Mouse (Mus musculus) myocyte (in vitro differentiated cells): Measurements from ENCODE around the gene Foxo3. TPM values are rescaled to one million over a fixed set of nuclear protein-coding genes. Genes with fewer than 3 reads are reported as not detected.

ENCODE experiments used
- H3K27me3 ChIP-seq: one replicate; pipeline ENCODE4 v1.6.1; 2011; ENCODE audit not compliant: control insufficient read depth, insufficient read depth, insufficient read length
- H3K36me3 ChIP-seq: one replicate; pipeline ENCODE4 v1.6.1; 2011; ENCODE audit not compliant: control insufficient read depth, insufficient read depth
- H3K4me2 ChIP-seq: one replicate; pipeline ENCODE4 v1.6.1; 2011; ENCODE audit warnings: low read depth, control low read depth
- H3K4me3 ChIP-seq: one replicate; pipeline ENCODE4 v1.5.1; 2011; ENCODE audit warnings: mild to moderate bottlenecking, control low read depth, moderate library complexity
- H3K79me2 ChIP-seq: one replicate; pipeline ENCODE4 v1.6.1; 2011; ENCODE audit not compliant: control insufficient read depth, insufficient read depth
- H3ac ChIP-seq: one replicate; pipeline ENCODE4 v1.6.1; 2011; ENCODE audit not compliant: control insufficient read depth, insufficient read length
- CEBPB ChIP-seq: IDR thresholded peaks from 2 replicates; pipeline ENCODE4 v1.6.1; 2011; ENCODE audit warnings: mild to moderate bottlenecking, moderate library complexity; ENCODE audit not compliant: poor library complexity, insufficient read depth, severe bottlenecking
- E2F4 ChIP-seq: IDR thresholded peaks from one replicate; pipeline ENCODE4 v1.6.1; 2011; ENCODE audit warnings: mild to moderate bottlenecking, control low read depth, moderate library complexity; ENCODE audit not compliant: insufficient read depth
- MAX ChIP-seq: IDR thresholded peaks from one replicate; pipeline ENCODE4 v1.6.1; 2011; ENCODE audit warnings: low read depth, mild to moderate bottlenecking, control low read depth
- MYOD1 ChIP-seq, 3 experiments: IDR thresholded peaks; one replicate each; pipeline ENCODE4 v1.6.1; 2011; ENCODE audit warnings: control low read depth in 2 of 3, low read depth in 2 of 3, mild to moderate bottlenecking in 2 of 3, moderate library complexity in 1 of 3; ENCODE audit not compliant: insufficient read length in 2 of 3, control insufficient read depth in 1 of 3
- MYOG ChIP-seq, 3 experiments: IDR thresholded peaks; one replicate each; pipeline ENCODE4 v1.6.1; 2011; ENCODE audit warnings: control low read depth in 2 of 3, low read depth in 2 of 3, mild to moderate bottlenecking in 2 of 3; ENCODE audit not compliant: insufficient read length in 2 of 3, control insufficient read depth in 1 of 3, insufficient read depth in 1 of 3
- POLR2A ChIP-seq: IDR thresholded peaks from one replicate; pipeline ENCODE4 v1.6.1; 2011; ENCODE audit warnings: low read depth, mild to moderate bottlenecking, control low read depth, moderate library complexity; ENCODE audit not compliant: insufficient read length
- POLR2AphosphoS2 ChIP-seq: IDR thresholded peaks from one replicate; pipeline ENCODE4 v1.6.1; 2011; ENCODE audit warnings: low read depth, control low read depth; ENCODE audit not compliant: insufficient read length
- REST ChIP-seq: IDR thresholded peaks from one replicate; pipeline ENCODE4 v1.6.1; 2011; ENCODE audit warnings: mild to moderate bottlenecking, control low read depth, moderate library complexity; ENCODE audit not compliant: insufficient read depth, insufficient read length
- SRF ChIP-seq: IDR thresholded peaks from one replicate; pipeline ENCODE4 v1.6.1; 2011; ENCODE audit warnings: low read depth; ENCODE audit not compliant: control insufficient read depth, insufficient read length
- TCF12 ChIP-seq: IDR thresholded peaks from one replicate; pipeline ENCODE4 v1.6.1; 2011; ENCODE audit warnings: mild to moderate bottlenecking, control low read depth; ENCODE audit not compliant: poor library complexity, insufficient read depth, severe bottlenecking
- TCF3 ChIP-seq: IDR thresholded peaks from one replicate; pipeline ENCODE4 v1.6.1; 2011; ENCODE audit warnings: low read depth, control low read depth; ENCODE audit not compliant: insufficient read length
- USF1 ChIP-seq: IDR thresholded peaks from one replicate; pipeline ENCODE4 v1.6.1; 2011; ENCODE audit warnings: low read depth, mild to moderate bottlenecking, control low read depth, moderate library complexity
- polyA plus RNA-seq: library from polyadenylated mRNA; unstranded; fragments of >200 nt; fragmentation: generic; extraction: Trizol; gene quantifications from one replicate; pipeline ENCODE4 v1.2.1, GENCODE M21; 2012; ENCODE audit warnings: missing spikeins

The Foxo3 gene
- polyA plus RNA-seq, 1 experiment, result 11.2 TPM

- Histone ChIP-seq H3K79me2 (no peaks in the 10 kb centered on the region), H3K4me3 (no peak overlapping the region), H3K4me2 (no peak overlapping the region), H3ac (no peak overlapping the region), H3K27me3 (no peaks in the 10 kb centered on the region), H3K36me3 (no peaks in the 10 kb centered on the region)
- TF ChIP-seq POLR2A (no peak), TCF3 (no peak), USF1 (no peak), CEBPB (no peak), E2F4 (no peak), SRF (no peak), REST (no peak), MYOD1 (IDR thresholded peaks at IDR 0.05; ENCODE audit: control insufficient read depth in 1 of 3, insufficient read length in 2 of 3, low read depth in 2 of 3) (no peak), TCF12 (no peak), MAX (no peak), POLR2AphosphoS2 (no peak), MYOG (IDR thresholded peaks at IDR 0.05; ENCODE audit: control insufficient read depth in 1 of 3, insufficient read depth in 1 of 3, insufficient read length in 2 of 3, low read depth in 2 of 3) (no peak)
These were observed 36.0 kb upstream of the Foxo3 start for GRCm38 (mm10) chr10:42312557-42312956.

GRCm38 (mm10) chr10:42308687-42308987 is 32.1 kb upstream of the Foxo3 start:
- Histone ChIP-seq H3K27me3 (no peaks in the 10 kb centered on the region), H3K4me2 (no peak overlapping the region), H3K4me3 (no peak overlapping the region), H3ac (no peak overlapping the region), H3K36me3 (no peaks in the 10 kb centered on the region), H3K79me2 (no peaks in the 10 kb centered on the region)
- no peak for TF ChIP-seq E2F4

GRCm38 (mm10) chr10:42307980-42308686 is 31.6 kb upstream of the Foxo3 start:
- Histone ChIP-seq H3K36me3 (no peaks in the 10 kb centered on the region), H3K4me2 (peak overlapping the region; percentile 16), H3K27me3 (no peaks in the 10 kb centered on the region), H3ac (no peak overlapping the region), H3K4me3 (no peak overlapping the region), H3K79me2 (no peaks in the 10 kb centered on the region)
- TF ChIP-seq E2F4 (no peak), MAX (no peak), CEBPB (no peak), MYOD1 (IDR thresholded peaks at IDR 0.05; ENCODE audit: control insufficient read depth in 1 of 3, insufficient read length in 2 of 3, low read depth in 2 of 3) (no peak)

GRCm38 (mm10) chr10:42306422-42306821 is 29.9 kb upstream of the Foxo3 start:
- no peak overlapping the region for H3K4me3 ChIP-seq
- H3K27me3 ChIP-seq, result no peaks in the 10 kb centered on the region
- no peak overlapping the region for H3ac ChIP-seq
- H3K79me2 ChIP-seq, result no peaks in the 10 kb centered on the region
- TF ChIP-seq USF1 (no peak), TCF12 (no peak), MAX (no peak), MYOG (IDR thresholded peaks at IDR 0.05; ENCODE audit: control insufficient read depth in 1 of 3, insufficient read depth in 1 of 3, insufficient read length in 2 of 3, low read depth in 2 of 3) (no peak), E2F4 (no peak), MYOD1 (IDR thresholded peaks at IDR 0.05; ENCODE audit: control insufficient read depth in 1 of 3, insufficient read length in 2 of 3, low read depth in 2 of 3) (no peak), SRF (no peak), TCF3 (no peak), POLR2A (no peak), POLR2AphosphoS2 (no peak), CEBPB (no peak)
- no peak overlapping the region for H3K4me2 ChIP-seq
- no peaks in the 10 kb centered on the region for H3K36me3 ChIP-seq

GRCm38 (mm10) chr10:42300805-42301204 is 24.2 kb upstream of the Foxo3 start:
- Histone ChIP-seq H3K4me3 (no peak overlapping the region), H3K27me3 (no peaks in the 10 kb centered on the region)

GRCm38 (mm10) chr10:42299967-42300366 is 23.4 kb upstream of the Foxo3 start:
- Histone ChIP-seq H3K36me3 (no peaks in the 10 kb centered on the region), H3K79me2 (no peaks in the 10 kb centered on the region), H3K27me3 (no peaks in the 10 kb centered on the region), H3ac (no peak overlapping the region), H3K4me2 (peak overlapping the region; percentile 40), H3K4me3 (no peak overlapping the region)
- TF ChIP-seq MYOD1 (IDR thresholded peaks at IDR 0.05; ENCODE audit: control insufficient read depth in 1 of 3, insufficient read length in 2 of 3, low read depth in 2 of 3) (peak in 1 of 3 experiments; percentile 45), POLR2A (no peak)

More at GRCm38 (mm10) chr10:42300805-42301204, 24.2 kb upstream of the Foxo3 start:
- no peaks in the 10 kb centered on the region for H3K36me3 ChIP-seq
- H3ac ChIP-seq, result no peak overlapping the region
- no peak for TF ChIP-seq USF1
- TF ChIP-seq SRF, result no peak
- no peak for TF ChIP-seq MAX
- TF ChIP-seq MYOD1 (IDR thresholded peaks at IDR 0.05; ENCODE audit: control insufficient read depth in 1 of 3, insufficient read length in 2 of 3, low read depth in 2 of 3), result no peak
- no peak for TF ChIP-seq E2F4
- TF ChIP-seq CEBPB, result no peak
- no peak overlapping the region for H3K4me2 ChIP-seq
- no peaks in the 10 kb centered on the region for H3K79me2 ChIP-seq
